Mouse (Mus musculus) skeletal muscle tissue, adult 2 months (tissue): ENCODE results near the gene Cdk5rap3.

Source experiments
- DNase-seq: peaks from one replicate; pipeline ENCODE4 v3.0.0-alpha.2; 2012; ENCODE audit warnings: low read depth, low spot score

Cdk5rap3 gene

GRCm38 (mm10) chr11:96899449-96900306 is 16.6 kb downstream of the Cdk5rap3 start:
- no peak for DNase-seq

DNA sequence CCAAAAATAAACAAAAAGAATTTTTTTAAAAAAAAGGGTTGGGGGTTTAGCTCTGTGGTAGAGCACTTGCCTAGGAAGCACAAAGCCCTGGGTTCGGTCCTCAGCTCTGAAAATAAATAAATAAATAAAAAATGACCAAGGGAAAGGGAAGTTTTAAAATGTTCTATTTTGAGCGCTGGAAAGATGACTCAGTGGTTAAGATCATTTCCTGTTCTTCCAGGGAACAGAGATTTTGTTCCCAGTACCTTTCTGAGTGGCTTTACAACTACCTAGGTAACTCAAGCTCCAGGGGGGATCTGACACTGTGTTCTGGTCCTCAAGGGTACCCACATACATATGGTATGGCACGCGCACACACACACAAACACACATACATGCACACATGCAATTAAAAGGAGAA is 20.4 kb downstream of the Cdk5rap3 start:
- no peak for DNase-seq

GRCm38 (mm10) chr11:96893203-96893842 is 23.0 kb downstream of the Cdk5rap3 start:
- no peak for DNase-seq

DNA sequence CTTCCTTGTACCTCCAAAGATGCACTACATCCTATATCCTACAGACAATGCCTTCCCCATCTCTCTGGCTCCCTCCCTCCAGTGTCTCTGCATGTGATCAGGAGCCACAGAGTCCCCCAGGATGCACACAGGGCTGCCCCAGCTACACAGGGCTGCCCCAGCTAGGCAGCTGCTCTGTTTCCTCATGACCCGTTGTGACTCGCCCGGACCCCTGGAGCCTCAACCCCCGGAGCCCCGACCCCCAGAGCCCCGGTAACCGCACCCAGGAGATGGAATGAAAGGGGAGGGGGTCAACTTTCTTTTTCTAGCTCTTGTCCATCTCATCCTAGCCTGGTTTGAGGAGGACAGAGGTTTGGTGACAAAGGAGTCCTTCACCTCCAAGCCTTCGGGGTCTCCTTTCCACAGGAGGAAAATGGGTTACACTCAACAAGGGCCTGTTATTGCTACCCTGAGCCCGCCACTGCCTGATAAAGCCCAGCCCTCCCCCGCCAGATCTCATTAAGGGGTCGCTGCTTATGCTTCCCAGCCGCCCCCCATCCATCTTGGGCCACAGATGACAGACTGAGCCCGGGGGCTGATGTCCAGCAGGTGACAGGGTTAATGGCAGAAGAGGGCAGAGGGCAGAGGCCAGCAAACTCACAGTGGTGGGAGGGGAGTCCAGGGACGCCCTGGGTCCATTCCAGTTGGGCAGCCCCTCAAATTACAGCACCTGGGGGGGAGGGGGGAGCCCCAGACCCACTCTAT is 24.3 kb downstream of the Cdk5rap3 start:
- DNase-seq = no peak

DNA sequence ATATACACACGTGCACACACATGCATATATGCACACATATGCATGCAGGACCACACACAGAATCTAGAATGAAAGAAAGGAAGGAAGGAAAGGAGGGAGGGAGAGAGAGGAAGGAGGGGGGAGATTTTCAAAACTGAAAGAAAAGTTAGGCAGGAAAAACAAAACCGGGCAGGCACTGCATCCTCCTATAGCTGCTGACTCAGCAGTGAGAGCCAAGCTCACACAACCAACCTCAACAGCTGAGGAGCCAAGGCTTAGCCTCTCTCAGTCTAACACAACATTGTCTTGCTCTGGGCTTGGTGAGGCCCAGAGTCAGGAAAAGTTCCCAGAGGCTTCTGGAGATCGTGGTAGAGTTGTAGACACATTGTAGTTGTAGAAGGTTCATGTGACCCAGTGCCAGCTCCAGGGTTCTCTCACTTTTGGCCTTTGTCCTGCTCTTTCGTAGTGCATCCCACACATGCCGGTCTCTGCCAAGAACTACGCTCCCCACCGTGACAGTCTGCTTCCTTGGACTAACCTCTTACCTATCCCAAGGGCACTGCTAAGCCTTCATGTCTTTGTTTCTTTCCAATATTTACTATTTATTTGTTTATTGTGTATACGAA is 29.3 kb downstream of the Cdk5rap3 start:
- no peak for DNase-seq

DNA sequence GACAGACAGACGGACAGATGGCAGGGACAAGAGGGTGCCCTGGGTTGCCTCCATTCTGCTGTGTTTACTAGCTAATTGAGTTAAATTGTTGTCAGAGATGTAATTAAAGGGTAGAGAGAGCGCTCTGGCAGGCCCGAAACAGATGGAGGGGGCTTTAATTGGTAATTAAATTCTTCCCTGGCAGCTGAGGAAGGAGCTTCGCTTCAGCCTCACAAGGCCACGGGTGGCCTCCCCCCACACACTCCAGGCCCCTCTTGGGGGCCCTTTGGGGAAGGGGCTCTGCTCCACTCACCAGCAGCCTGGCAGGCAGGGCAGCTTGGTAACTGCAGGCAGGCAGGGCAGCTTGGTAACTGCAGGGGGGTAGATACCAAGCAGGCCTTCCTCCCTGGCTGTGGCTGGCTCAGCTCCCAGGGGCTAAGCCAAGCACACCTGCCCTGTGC is 30.4 kb downstream of the Cdk5rap3 start:
- no peak for DNase-seq

- DNase-seq = no peak
These were observed 36.0 kb downstream of the Cdk5rap3 start for GRCm38 (mm10) chr11:96880296-96880695.

DNA sequence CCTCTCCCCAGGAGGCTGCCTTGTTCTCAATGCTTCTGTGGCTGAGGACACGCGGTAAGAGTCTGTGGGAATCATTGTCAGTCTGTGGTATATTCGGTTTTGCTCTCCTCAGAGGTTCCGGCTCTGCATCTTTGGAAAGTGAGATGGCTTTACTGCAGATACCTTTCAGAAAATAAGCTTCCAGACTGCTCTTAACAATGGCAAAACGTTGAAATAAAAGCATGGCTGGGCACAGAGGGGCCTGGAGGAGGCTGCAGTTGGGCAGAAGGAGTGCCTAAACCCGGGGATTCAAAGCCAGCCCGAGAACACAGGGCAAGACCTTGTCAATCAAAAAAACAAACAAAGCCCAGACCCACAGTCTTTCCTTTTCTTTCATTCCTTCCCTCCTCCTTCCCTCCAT is 36.9 kb downstream of the Cdk5rap3 start:
- DNase-seq = no peak

DNA sequence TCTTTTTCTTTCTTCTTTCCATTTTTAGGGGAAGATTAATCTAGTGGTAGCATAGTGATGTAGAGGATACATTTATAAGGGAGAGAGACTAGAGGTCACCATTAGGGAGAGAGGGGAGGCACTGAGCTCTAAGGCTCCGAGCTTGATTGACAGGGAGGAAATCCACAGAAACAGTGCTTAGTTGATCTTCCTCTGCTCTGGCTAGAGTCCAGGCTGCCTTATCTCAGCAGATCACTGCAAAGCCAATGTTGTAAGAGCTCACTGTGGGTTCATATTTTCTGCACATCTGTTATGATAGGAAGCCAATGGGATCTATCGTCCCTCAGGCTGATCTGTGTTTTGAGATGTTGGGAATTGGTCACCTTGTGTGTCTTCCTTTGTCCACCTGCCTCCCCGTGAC is 37.6 kb downstream of the Cdk5rap3 start:
- no peak for DNase-seq

DNA sequence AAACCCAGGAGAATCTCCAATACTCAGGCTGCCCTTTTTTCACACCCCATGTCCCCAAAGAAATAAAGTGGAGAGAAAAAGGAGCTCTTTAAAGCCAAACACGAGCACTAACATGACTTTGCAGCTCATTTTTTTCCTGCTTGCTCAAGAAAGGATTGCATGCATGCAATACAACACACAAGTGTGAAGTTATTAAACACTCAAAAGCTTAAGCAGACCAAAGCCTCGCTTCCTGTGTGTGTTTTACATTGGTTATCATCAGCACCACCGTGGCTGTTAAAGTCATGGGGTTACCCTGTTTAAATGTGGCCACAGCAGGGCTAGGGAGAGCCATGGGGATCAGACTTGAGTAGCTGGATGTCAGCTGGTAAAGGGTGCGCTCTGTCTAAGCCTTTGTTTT is 39.2 kb downstream of the Cdk5rap3 start:
- no peak for DNase-seq

DNA sequence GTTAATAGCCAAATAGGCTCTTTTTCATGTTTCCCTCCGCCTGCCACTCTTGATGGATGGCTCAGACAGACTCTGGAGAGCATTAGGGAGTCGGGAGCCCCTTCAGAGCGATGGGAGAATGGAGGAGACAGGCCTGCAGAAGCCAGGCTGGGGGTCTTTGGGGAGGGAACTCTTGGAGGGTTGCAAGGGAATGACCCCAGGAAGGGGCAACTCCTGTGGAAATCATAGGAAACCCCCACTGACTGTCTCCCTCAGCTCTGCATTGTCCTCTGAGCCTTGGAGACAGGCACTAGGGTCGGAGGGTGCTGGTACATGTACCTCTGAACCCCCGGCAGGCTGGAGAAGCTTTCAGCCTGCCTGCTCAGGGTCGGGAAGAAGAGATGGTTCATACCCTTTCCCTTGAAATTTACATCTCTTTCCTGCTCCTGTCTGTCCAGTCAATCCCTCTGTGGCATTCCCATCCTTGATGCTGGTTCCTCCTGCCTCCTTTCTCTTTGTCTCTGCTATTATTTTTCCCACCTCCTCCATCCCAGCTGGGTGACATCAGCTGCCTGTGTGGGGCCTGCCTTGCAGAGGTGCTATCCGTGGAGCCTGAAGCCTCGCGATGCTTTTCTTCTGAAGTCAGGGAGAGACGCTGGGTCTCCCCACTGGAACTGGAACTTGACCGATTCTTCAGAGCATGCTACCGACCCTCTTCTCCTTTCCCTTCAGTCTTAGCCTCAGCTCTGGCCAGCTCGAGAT is 39.8 kb downstream of the Cdk5rap3 start:
- DNase-seq = no peak

DNA sequence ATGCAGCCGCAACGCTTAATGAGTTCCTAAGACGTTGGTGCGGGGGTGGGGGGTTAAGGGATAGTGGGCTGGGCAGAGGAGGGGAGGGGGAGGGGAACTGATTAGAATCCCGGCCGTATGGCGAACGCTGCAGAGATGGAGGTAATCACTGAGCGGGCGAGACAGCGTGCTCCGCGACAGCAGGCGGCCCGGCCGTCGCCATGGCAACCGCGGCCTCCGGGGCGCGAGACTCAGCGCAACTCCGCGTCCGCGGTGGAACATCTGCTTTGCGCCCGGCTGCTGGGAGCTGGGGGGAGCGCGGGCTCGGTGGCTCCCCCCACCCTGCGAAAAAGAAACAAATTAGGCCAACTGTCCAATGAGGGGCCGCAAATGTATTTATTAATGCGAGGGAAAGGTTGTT is 40.6 kb downstream of the Cdk5rap3 start:
- no peak for DNase-seq

DNA sequence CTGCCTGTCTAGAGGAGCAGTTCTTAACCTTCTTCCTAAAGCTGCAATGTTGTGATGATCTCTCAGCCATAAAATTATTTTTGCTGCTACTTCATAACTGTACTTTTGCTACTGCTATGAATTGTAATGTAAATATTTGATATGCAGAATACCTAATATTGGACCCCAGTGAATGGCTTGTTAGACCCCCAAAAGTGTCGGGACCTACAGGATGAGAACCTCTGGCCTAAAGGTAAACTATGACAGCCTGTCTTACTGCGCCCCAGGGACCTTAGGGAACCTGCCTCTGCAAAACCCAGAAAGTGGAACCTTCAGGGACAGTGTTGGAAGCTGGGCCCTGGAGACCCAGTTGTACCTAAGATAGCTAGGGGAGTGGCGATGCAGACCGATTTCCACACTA is 41.0 kb downstream of the Cdk5rap3 start:
- no peak for DNase-seq

GRCm38 (mm10) chr11:96873601-96874140 is 42.6 kb downstream of the Cdk5rap3 start:
- DNase-seq = peak; percentile 66

DNA sequence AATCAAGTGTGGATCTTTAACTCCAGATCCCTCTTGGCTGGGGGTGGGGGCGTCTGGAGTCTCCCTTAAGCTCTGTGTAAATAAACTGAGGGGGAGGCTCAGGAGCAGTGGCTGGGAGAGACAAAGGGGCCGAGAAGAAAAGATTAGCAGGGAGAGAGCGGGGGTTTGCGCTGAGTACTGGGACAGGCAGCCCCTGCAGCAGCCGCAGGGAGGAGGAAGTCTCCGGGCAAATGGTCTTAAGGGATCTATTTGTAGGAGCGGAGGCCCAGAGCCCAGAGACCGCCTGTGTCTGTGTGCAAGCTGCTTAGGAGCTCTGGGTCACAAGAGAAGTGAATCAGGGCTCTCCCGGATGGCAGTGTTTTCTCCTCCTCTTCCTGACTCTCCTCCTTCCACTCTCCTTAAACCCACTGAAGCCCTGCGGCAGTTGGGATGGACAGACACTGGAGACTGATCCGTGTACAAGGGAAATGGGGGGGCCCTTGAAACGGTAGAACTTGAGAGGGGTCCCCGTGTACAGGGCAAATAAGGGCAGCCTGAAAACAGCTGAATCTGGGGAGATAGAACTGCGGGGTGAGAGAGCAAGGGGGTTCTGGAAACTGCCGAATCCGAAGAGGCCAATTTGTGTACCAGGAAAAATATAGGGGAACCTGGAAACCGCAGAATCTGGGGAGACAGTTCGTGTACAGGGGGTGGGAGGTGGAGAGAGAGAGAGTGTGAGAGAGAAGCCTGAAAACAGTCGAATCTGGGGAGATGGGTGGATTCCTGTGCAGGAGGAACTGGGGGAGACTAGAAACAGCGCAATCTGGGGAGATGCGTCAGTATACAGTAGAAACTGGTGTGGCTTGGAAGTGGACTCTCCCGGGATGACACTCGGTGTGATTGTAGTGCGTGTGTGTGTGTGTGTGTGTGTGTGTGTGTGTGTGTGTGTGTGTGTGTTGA is 43.6 kb downstream of the Cdk5rap3 start:
- DNase-seq = no peak

- DNase-seq = peak; percentile 67
These were observed 49.1 kb downstream of the Cdk5rap3 start for GRCm38 (mm10) chr11:96867149-96867548.

GRCm38 (mm10) chr11:96863206-96863995 is 52.9 kb downstream of the Cdk5rap3 start:
- DNase-seq = peak; percentile 79

- DNase-seq = no peak
These were observed 53.8 kb downstream of the Cdk5rap3 start for GRCm38 (mm10) chr11:96862534-96862933.

GRCm38 (mm10) chr11:96861878-96862289 is 54.4 kb downstream of the Cdk5rap3 start:
- DNase-seq = peak; percentile 95
